Mouse (Mus musculus): ENCODE measurements around the gene Bicdl1. TPM values are rescaled to one million over a fixed set of nuclear protein-coding genes. Genes with fewer than 3 reads are reported as not detected.

The Bicdl1 gene
- polyA plus RNA-seq, 1 experiment from 2014 or later, result 25.5 TPM

DNA sequence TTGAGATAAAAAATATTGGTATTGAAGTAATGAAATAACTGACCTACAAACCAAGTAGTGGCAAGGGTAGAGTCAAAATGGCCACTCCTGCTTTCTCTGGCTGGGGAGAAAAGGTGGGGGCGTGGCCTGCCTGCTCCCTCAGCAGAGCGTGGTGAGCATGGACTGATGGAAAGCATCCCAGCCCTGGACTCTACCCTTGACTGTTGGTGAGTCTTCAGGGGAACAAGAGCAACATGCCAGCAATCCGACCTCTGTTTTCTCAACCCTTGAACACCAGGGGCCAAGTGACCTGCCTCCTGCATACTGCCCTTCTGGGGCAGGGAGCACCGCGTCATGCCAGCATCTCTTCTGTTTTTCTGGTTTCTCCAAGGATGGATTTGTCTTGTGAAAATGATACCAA, 34.6 kb downstream of the Bicdl1 start:
- no peak overlapping the region for H3K4me3 ChIP-seq
- H3K4me2 ChIP-seq (replicated peaks), result no peak overlapping the region
- H3K9ac ChIP-seq (replicated peaks), result no peak overlapping the region
- H3K36me3 ChIP-seq, result no peaks in the 10 kb centered on the region
- no peaks in the 10 kb centered on the region for H3K27me3 ChIP-seq
- peaks cover 3% of the 10 kb centered on the region; the same call in 1 of the 2 replicates for H3K4me1 ChIP-seq
- no peak overlapping the region for H3K27ac ChIP-seq (replicated peaks)
- no peaks in the 10 kb centered on the region for H3K9me3 ChIP-seq
- ATAC-seq (replicated peaks), result no peak
- WGBS, result 83% methylated on average over 5 of the region's 5 CpGs

DNA sequence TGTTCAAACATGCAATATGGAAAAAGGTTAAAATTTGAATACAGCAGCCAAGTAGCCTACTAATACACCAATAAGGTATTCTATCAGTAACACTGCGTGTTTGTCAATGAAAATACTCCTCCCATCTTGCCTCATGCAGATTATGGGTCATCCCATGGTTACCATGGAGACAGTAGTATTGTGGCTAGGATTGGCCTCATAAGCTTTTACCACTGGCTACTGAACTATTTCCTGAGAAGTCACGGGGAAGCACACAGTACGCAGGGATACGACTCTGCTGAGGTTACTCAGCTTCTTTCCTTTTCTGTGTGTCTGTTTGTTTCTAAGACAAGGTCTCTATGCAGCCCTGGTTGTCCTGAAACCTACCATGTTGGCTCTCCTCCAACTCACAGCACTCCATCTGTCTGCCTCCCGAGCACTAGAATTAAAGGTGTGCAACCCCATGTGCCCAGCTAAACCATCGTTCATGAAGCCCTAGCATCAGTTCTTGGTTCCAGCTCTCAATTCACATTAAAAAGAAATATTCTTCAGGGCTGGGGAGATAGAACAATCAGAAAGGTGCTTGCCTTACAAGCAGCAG, 36.1 kb downstream of the Bicdl1 start:
- Histone ChIP-seq H3K9me3 (no peaks in the 10 kb centered on the region), H3K27me3 (no peaks in the 10 kb centered on the region), H3K27ac (replicated peaks) (no peak overlapping the region), H3K4me2 (replicated peaks) (no peak overlapping the region), H3K36me3 (no peaks in the 10 kb centered on the region), H3K4me3 (no peak overlapping the region), H3K4me1 (peaks cover 3% of the 10 kb centered on the region; the same call in 1 of the 2 replicates), H3K9ac (replicated peaks) (no peak overlapping the region)
- 53% methylated on average over 6 of the region's 6 CpGs for WGBS
- no peak for ATAC-seq (replicated peaks)

DNA sequence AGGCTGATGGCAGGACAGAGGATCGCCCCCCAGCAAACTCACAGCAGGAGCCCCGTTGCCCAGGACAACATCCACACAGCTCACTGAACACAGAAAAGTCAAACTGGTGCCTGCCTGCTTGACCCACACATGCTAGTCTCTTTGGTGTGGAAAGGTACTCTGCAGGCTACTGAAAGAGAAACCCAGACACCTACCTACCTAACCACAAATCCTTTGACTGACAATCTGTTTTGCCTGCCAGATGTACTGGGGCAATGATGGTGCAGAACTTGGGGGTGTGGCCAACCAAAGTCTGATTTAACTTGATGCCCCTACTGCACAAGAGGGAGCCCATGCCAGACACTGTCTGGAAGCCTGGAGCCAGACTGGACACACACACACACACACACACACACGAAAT, 38.1 kb downstream of the Bicdl1 start:
- Histone ChIP-seq H3K9ac (replicated peaks) (no peak overlapping the region), H3K27me3 (no peaks in the 10 kb centered on the region), H3K36me3 (no peaks in the 10 kb centered on the region), H3K4me2 (replicated peaks) (no peak overlapping the region), H3K4me3 (no peak overlapping the region), H3K9me3 (no peaks in the 10 kb centered on the region), H3K27ac (replicated peaks) (no peak overlapping the region), H3K4me1 (peaks cover 3% of the 10 kb centered on the region; the same call in 1 of the 2 replicates)
- 63% methylated on average over 3 of the region's 3 CpGs for WGBS
- no peak for ATAC-seq (replicated peaks)

DNA sequence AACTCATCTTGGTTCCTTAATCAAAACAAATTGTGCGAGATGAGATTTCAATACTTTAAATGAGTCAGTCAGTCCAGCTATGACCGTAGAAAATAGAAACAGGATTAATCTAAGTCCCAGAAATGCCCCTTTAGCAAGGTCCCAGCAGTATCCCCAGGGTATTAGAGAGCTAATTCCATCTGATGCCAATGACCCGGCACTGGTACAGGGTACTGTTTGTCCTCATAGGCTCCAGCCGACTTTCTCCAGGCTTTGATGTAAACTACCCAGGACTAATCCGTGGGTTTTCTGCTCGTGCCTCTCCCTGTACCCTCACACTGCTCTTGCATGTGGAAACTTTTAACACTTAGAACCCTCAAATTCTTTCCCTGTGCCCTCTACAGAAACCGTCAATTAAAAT, 44.7 kb downstream of the Bicdl1 start:
- no peaks in the 10 kb centered on the region for H3K9me3 ChIP-seq
- no peaks in the 10 kb centered on the region for H3K4me1 ChIP-seq
- no peak overlapping the region for H3K9ac ChIP-seq (replicated peaks)
- H3K27me3 ChIP-seq, result no peaks in the 10 kb centered on the region
- no peak overlapping the region for H3K27ac ChIP-seq (replicated peaks)
- H3K4me2 ChIP-seq (replicated peaks), result no peak overlapping the region
- ATAC-seq (replicated peaks), result no peak
- no peak overlapping the region for H3K4me3 ChIP-seq
- 47% methylated on average over 7 of the region's 7 CpGs for WGBS
- no peaks in the 10 kb centered on the region for H3K36me3 ChIP-seq

DNA sequence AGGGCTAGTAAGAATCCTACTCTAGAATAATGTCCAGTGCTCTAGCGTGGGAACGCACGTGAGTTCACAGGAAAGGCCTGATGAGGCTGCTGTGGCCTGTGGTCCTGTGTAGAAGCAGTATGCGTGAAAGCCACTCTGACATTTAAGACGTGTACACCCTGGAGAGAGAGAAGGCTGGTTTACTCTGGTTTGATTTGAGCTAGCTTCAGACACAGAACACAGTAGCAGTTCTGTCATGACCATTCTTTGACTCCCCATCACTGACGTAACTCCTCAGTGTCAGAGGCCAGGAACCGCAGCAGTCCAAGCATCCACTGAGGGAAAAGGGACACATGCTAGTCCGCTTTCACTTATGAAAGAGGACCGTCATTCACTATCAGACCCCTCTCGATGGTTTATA, 46.3 kb downstream of the Bicdl1 start:
- 86% methylated on average over 10 of the region's 10 CpGs for WGBS
- no peak overlapping the region for H3K9ac ChIP-seq (replicated peaks)
- H3K4me1 ChIP-seq, result no peaks in the 10 kb centered on the region
- ATAC-seq (replicated peaks), result no peak
- no peaks in the 10 kb centered on the region for H3K9me3 ChIP-seq
- no peak overlapping the region for H3K4me3 ChIP-seq
- H3K4me2 ChIP-seq (replicated peaks), result no peak overlapping the region
- no peaks in the 10 kb centered on the region for H3K36me3 ChIP-seq
- H3K27me3 ChIP-seq, result no peaks in the 10 kb centered on the region
- H3K27ac ChIP-seq (replicated peaks), result no peak overlapping the region

DNA sequence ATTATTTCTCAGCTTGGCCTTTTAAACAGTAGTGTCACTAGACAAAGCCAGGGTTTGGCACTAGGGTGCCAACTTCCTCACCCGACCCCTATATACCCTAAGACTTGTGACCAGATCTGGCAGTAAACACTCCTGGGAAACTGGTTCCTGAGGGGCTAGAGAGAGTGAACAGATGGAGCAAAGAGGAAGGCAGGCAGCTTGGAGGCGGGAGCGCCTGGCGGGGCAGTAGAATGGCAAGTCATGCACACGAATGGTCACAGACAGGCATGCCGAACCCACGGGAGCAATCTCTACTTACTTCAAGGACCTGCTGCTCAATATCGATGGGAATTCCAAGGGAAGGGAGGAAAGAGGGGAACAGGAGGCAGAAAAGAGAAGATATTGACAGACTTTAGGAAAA, 59.6 kb downstream of the Bicdl1 start:
- Histone ChIP-seq H3K9ac (replicated peaks) (no peak overlapping the region), H3K4me2 (replicated peaks) (no peak overlapping the region), H3K4me3 (no peak overlapping the region), H3K36me3 (no peaks in the 10 kb centered on the region), H3K9me3 (no peaks in the 10 kb centered on the region), H3K4me1 (no peaks in the 10 kb centered on the region), H3K27me3 (no peaks in the 10 kb centered on the region), H3K27ac (replicated peaks) (no peak overlapping the region)
- ATAC-seq (replicated peaks), result no peak
- WGBS, result 65% methylated on average over 8 of the region's 8 CpGs

DNA sequence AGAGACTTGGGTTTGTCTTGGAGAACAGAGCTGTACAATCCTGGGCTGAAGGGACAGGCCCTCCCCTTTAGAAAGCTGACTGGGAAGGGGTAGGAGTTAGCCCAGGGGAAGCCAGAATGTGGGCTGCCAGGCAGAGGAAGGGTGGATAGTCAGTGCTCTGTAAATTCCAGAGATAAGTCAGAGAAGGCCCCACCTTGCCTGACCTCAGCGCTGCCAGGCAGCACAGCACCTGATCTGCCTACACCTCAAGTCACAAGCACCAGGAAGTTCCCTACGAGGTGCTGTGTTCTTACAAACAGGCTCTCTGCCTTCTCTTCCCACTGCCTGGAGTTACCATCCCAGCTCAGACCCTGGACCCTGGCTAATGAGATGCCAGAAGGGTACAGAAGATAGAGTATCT, 61.0 kb downstream of the Bicdl1 start:
- Histone ChIP-seq H3K4me2 (replicated peaks) (no peak overlapping the region), H3K27ac (replicated peaks) (no peak overlapping the region), H3K9ac (replicated peaks) (no peak overlapping the region), H3K27me3 (no peaks in the 10 kb centered on the region), H3K36me3 (no peaks in the 10 kb centered on the region), H3K4me3 (no peak overlapping the region), H3K4me1 (peaks cover 5% of the 10 kb centered on the region; the same call in 1 of the 2 replicates), H3K9me3 (no peaks in the 10 kb centered on the region)
- no peak for ATAC-seq (replicated peaks)
- WGBS, result 84% methylated on average over 2 of the region's 2 CpGs

DNA sequence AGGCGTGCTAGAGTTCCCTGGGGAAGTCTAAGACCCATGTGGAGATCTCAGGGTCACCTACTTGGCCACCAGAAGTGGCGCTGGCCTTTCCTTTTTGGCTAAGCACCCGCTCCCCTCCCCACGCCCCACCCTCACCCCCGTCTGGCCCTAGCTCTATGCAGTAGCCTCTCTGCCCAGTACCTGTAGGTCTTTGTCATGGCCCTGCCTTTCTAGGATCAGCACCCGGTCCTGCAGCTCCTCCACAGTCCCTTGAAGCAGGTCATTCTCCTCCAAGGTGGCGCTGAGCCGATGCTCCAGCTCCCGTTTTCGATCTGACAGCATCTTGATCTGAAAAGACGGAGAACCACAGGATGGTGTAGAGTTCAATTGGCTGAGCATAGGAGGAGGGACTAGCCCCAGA, 61.4 kb downstream of the Bicdl1 start:
- no peaks in the 10 kb centered on the region for H3K36me3 ChIP-seq
- H3K27me3 ChIP-seq, result no peaks in the 10 kb centered on the region
- H3K9ac ChIP-seq (replicated peaks), result no peak overlapping the region
- H3K4me1 ChIP-seq, result peaks cover 5% of the 10 kb centered on the region; the same call in 1 of the 2 replicates
- no peak for ATAC-seq (replicated peaks)
- no peaks in the 10 kb centered on the region for H3K9me3 ChIP-seq
- WGBS, result 92% methylated on average over 11 of the region's 11 CpGs
- no peak overlapping the region for H3K4me3 ChIP-seq
- no peak overlapping the region for H3K27ac ChIP-seq (replicated peaks)
- H3K4me2 ChIP-seq (replicated peaks), result no peak overlapping the region

DNA sequence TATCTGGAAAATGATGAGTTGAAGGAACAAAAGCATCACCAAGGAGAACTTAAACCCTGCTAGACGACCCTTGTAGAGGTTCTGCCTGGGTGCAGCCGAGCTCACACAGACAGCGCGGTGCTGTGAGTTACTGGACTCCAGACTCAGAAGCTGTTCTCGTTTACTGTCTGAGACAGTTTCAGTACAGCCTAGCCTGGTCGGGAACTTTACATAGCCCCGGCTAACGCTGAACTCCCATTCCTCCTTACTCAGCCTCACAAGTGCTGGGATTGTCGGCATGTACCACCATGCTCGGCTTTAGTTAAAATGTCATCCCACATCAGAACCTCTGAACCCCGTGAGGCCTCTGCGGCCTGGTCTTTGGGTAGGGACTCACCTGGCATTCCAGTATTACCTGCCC, 62.4 kb downstream of the Bicdl1 start:
- Histone ChIP-seq H3K9me3 (no peaks in the 10 kb centered on the region), H3K9ac (replicated peaks) (no peak overlapping the region), H3K27ac (replicated peaks) (no peak overlapping the region), H3K27me3 (no peaks in the 10 kb centered on the region), H3K4me2 (replicated peaks) (no peak overlapping the region), H3K4me1 (peaks cover 5% of the 10 kb centered on the region; the same call in 1 of the 2 replicates), H3K36me3 (no peaks in the 10 kb centered on the region), H3K4me3 (no peak overlapping the region)
- WGBS, result 86% methylated on average over 12 of the region's 12 CpGs
- ATAC-seq (replicated peaks), result no peak

DNA sequence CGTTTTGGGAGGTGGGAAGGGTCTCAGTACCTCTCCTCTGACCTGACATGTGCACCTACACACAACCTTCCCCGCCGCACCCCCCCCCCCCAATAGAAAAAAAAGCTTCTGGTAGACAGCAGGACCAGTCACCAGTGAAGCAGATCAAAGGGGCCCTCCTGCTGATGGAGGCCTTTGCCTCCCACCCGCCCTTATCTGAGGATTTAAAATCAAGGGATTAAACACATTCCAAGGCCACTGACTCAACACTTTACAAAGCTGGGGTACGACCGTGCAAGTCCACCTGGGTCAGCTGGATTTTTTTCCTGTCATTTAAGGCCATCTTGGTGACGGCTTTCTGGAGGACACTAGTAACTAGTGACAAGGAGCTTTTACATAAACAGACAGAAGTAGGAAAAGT, 63.5 kb downstream of the Bicdl1 start:
- Histone ChIP-seq H3K27me3 (no peaks in the 10 kb centered on the region), H3K27ac (replicated peaks) (no peak overlapping the region), H3K4me3 (no peak overlapping the region), H3K36me3 (no peaks in the 10 kb centered on the region), H3K4me2 (replicated peaks) (no peak overlapping the region), H3K4me1 (peaks cover 5% of the 10 kb centered on the region; the same call in 1 of the 2 replicates), H3K9me3 (no peaks in the 10 kb centered on the region), H3K9ac (replicated peaks) (no peak overlapping the region)
- no peak for ATAC-seq (replicated peaks)
- 12% methylated on average over 7 of the region's 7 CpGs for WGBS

DNA sequence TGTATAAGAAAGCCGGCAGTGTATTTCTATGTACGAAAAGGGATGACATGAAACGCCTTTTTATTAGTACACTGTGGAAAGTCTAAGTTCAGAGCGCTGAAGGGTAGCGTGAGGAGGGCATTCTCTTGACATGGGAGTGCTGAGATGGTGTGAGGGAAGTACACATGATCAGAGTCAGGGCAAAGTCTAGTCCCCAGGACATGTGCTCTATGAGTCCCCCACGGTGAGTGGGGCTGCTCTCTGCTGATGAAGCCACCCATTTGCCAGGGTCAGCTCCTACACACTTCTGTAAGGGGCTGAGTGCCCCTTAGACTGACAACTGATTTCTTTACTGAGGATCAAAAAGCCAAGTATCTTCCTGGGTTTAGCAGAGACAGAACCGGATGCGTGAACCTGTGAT, 64.2 kb downstream of the Bicdl1 start:
- H3K9me3 ChIP-seq, result no peaks in the 10 kb centered on the region
- H3K9ac ChIP-seq (replicated peaks), result no peak overlapping the region
- H3K27ac ChIP-seq (replicated peaks), result no peak overlapping the region
- ATAC-seq (replicated peaks), result no peak
- H3K4me2 ChIP-seq (replicated peaks), result no peak overlapping the region
- no peaks in the 10 kb centered on the region for H3K27me3 ChIP-seq
- peaks cover 5% of the 10 kb centered on the region; the same call in 1 of the 2 replicates for H3K4me1 ChIP-seq
- H3K4me3 ChIP-seq, result no peak overlapping the region
- 72% methylated on average over 8 of the region's 8 CpGs for WGBS
- H3K36me3 ChIP-seq, result no peaks in the 10 kb centered on the region

DNA sequence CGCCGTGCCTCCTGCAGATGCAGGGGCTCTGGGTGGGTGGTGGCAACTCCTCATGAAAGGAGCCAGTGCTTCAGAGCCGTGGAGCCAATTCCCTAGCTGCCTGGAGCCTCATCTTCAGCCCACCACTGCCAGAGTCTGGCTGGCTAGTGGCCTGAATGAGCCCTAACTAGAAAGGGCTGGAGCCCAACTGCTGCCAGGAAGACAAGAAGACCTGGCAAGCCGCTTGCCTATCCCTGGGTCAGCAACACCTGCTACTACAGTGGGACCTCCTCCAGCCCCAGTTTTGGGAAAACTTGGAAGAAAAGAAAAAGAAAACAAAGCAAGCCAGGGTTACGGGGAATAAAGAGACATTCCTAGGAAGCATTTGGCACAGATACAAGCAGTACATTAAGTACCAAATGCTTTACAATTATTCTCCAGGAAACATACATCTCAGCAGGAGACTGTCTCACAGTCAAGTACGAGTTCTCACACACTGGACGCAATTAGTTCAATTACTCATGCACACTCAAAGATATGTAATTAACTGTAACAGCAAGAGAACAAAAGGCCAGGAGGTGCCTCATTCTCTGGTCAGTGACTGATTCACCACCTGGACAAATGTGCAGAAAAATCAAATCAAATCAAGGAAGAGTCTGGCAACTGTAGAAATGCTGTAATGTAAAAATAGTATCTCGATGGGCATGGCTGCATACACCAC, 64.9 kb downstream of the Bicdl1 start:
- peak overlapping the region; percentile 41; the same call in 1 of the 2 replicates for H3K27ac ChIP-seq (replicated peaks)
- no peak overlapping the region for H3K9ac ChIP-seq (replicated peaks)
- H3K9me3 ChIP-seq, result no peaks in the 10 kb centered on the region
- no peak overlapping the region for H3K4me2 ChIP-seq (replicated peaks)
- ATAC-seq (replicated peaks), result no peak
- no peaks in the 10 kb centered on the region for H3K27me3 ChIP-seq
- 32% methylated on average over 8 of the region's 8 CpGs for WGBS
- peaks cover 5% of the 10 kb centered on the region; the same call in 1 of the 2 replicates for H3K4me1 ChIP-seq
- no peak overlapping the region for H3K4me3 ChIP-seq
- H3K36me3 ChIP-seq, result no peaks in the 10 kb centered on the region

DNA sequence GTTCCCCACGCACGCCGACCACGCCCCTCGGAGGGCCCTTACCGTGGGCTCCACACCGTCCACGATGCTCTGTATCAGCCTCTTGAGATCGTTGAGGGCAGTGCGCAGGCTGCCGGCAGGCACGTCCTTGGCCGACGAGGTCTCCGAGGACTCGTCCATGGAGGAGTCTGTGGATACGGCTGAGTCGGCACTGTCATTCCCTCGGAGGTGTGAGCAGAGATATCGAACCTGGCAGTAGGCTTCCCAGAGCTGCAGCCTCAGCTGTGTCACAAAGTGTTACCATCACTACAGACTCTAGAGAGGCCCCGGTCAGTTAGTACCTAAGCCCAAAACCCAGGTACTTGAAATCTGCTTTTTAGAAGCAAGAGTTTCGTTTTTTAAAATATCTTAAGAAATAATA, 68.8 kb downstream of the Bicdl1 start:
- ATAC-seq (replicated peaks), result no peak
- no peak overlapping the region for H3K4me2 ChIP-seq (replicated peaks)
- no peaks in the 10 kb centered on the region for H3K27me3 ChIP-seq
- peaks cover 5% of the 10 kb centered on the region; the same call in 1 of the 2 replicates for H3K4me1 ChIP-seq
- no peaks in the 10 kb centered on the region; the same call in 1 of the 2 replicates for H3K36me3 ChIP-seq
- no peak overlapping the region for H3K27ac ChIP-seq (replicated peaks)
- WGBS, result 87% methylated on average over 22 of the region's 22 CpGs
- no peak overlapping the region for H3K4me3 ChIP-seq
- no peak overlapping the region for H3K9ac ChIP-seq (replicated peaks)
- H3K9me3 ChIP-seq, result no peaks in the 10 kb centered on the region

Measured in forebrain, embryonic 15.5 days (tissue).